Mouse (Mus musculus) hindbrain, embryonic 10.5 days (tissue): ENCODE measurements around the gene Ccnd1. TPM values are rescaled to one million over a fixed set of nuclear protein-coding genes. Genes with fewer than 3 reads are reported as not detected.

Source experiments
- DNase-seq: peaks from one replicate; pipeline ENCODE4 v3.0.0-alpha.2; 2017; ENCODE audit warnings: low spot score
- H3K27ac ChIP-seq: fragments of 300-500 bp; sonication (generic); 2 replicates; pipeline ENCODE4 v1.5.1; 2016; ENCODE audit warnings: mild to moderate bottlenecking, moderate library complexity
- H3K27me3 ChIP-seq: fragments of 300-500 bp; sonication (generic); 2 replicates; pipeline ENCODE4 v1.6.1; 2016; ENCODE audit warnings: mild to moderate bottlenecking; ENCODE audit not compliant: poor library complexity, insufficient read depth, severe bottlenecking
- H3K36me3 ChIP-seq: fragments of 300-500 bp; sonication (generic); 2 replicates; pipeline ENCODE4 v1.6.1; 2016; ENCODE audit warnings: mild to moderate bottlenecking, moderate library complexity
- H3K4me1 ChIP-seq: fragments of 300-500 bp; sonication (generic); replicated peaks from 2 replicates; pipeline ENCODE4 v1.6.1; 2016; ENCODE audit warnings: mild to moderate bottlenecking
- H3K4me3 ChIP-seq: fragments of 300-500 bp; sonication (generic); 2 replicates; pipeline ENCODE4 v1.5.1; 2016; ENCODE audit warnings: mild to moderate bottlenecking, moderate library complexity
- H3K9me3 ChIP-seq: fragments of 300-500 bp; sonication (generic); 2 replicates; pipeline ENCODE4 v1.6.1; 2016; ENCODE audit warnings: mild to moderate bottlenecking, moderate library complexity
- WGBS: fragments of 180-500 bp; shearing (Covaris S2); methylation state at CpG from one replicate; pipeline ENCODE4 v1.1.7; 2016; 5-methylcytosine and 5-hydroxymethylcytosine counted together
- polyA plus RNA-seq: library from polyadenylated mRNA; unstranded; fragments of >200 nt; fragmentation: Nextera tagmentation; extraction: Ambion mirVana; gene quantifications from 2 replicates; pipeline ENCODE4 v1.2.1, GENCODE M21; 2016

Ccnd1 gene
- polyA plus RNA-seq, 1 experiment from 2014 or later: 166 TPM

DNA sequence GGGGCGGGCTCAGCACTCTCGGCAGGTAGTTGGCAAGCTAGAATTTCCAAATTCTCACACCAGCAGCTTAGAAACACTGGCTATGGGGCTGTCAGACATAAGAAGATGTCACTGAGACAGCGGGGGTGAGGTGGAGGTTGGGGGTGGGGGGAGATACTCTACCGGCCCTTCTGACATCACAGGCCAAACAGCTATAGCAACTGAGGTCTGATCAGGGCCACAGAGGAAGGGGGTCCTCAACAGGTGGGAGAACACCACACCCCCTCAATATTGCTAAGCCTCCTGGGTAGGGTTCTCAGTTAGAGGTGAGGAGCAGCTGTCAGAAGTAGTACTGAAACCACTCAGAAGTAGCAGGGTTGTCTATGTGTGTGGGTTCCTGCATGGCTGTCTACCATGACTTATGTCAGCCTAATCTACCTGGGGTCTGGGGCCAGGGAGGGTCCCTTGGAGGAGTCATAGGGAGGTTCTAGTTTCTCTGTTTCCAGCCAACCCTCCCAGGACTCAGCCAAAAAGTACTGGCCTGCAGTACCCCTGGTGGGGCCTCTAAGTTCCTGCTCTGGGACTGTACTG, 3.3 kb downstream of the Ccnd1 start:
- Histone ChIP-seq H3K27me3 (peaks cover 8% of the 10 kb centered on the region), H3K27ac (peak overlapping the region; percentile 97; the same call in 1 of the 2 replicates), H3K4me3 (peak overlapping the region; percentile 86), H3K4me1 (peaks cover 78% of the 10 kb centered on the region), H3K9me3 (no peaks in the 10 kb centered on the region), H3K36me3 (peaks cover 66% of the 10 kb centered on the region)
- no peak for DNase-seq
- 90% methylated on average over 4 of the region's 4 CpGs for WGBS

GRCm38 (mm10) chr7:144935563-144935962, 4.2 kb downstream of the Ccnd1 start:
- H3K9me3 ChIP-seq: no peaks in the 10 kb centered on the region
- H3K4me1 ChIP-seq: peaks cover 69% of the 10 kb centered on the region
- H3K27ac ChIP-seq: peak overlapping the region; percentile 54
- H3K36me3 ChIP-seq: peaks cover 69% of the 10 kb centered on the region
- H3K4me3 ChIP-seq: no peak overlapping the region
- peak; percentile 41 for DNase-seq
- H3K27me3 ChIP-seq: peaks cover 5% of the 10 kb centered on the region; the same call in 1 of the 2 replicates
- 63% methylated on average over 5 of the region's 5 CpGs for WGBS

DNA sequence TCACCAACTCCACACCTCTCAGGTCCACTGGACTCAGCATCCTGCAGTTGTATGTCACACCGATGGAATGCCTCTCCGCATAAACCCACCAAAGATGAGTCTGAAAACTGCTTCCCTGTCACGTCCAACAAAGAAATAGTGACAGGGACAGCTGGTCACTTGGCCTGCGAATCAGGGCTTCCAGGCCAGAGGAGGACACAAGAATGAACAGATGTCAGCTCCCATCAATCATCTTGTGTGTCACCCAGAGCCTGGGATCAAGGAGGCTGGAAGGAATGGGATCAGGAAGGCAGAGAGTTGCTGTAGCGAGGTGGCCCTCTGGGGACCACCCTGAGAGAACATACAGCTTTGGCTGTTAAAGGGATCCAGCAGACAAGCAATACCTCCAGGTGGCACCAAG, 4.8 kb downstream of the Ccnd1 start:
- Histone ChIP-seq H3K27me3 (peaks cover 3% of the 10 kb centered on the region; the same call in 1 of the 2 replicates), H3K4me3 (no peak overlapping the region), H3K9me3 (no peaks in the 10 kb centered on the region), H3K36me3 (peaks cover 75% of the 10 kb centered on the region), H3K27ac (0 out of 2 replicates have a peak overlapping the region, but pooled peaks have one; percentile 14), H3K4me1 (peaks cover 63% of the 10 kb centered on the region)
- DNase-seq: no peak
- WGBS: 68% methylated on average over 5 of the region's 5 CpGs

- DNase-seq: no peak
- Histone ChIP-seq H3K4me3 (no peak overlapping the region), H3K4me1 (peaks cover 54% of the 10 kb centered on the region), H3K36me3 (peaks cover 86% of the 10 kb centered on the region), H3K27ac (no peak overlapping the region), H3K9me3 (no peaks in the 10 kb centered on the region), H3K27me3 (no peaks in the 10 kb centered on the region; the same call in 1 of the 2 replicates)
- 95% methylated on average over 8 of the region's 8 CpGs for WGBS
Observed at GRCm38 (mm10) chr7:144933796-144934195, 5.9 kb downstream of the Ccnd1 start.

- Histone ChIP-seq H3K27ac (no peak overlapping the region), H3K27me3 (no peaks in the 10 kb centered on the region; the same call in 1 of the 2 replicates), H3K4me3 (no peak overlapping the region), H3K9me3 (no peaks in the 10 kb centered on the region), H3K4me1 (peaks cover 52% of the 10 kb centered on the region), H3K36me3 (peaks cover 88% of the 10 kb centered on the region)
- 90% methylated on average over 3 of the region's 3 CpGs for WGBS
- DNase-seq: no peak
Observed at GRCm38 (mm10) chr7:144933336-144933735, 6.4 kb downstream of the Ccnd1 start.

GRCm38 (mm10) chr7:144932389-144932937, 7.3 kb downstream of the Ccnd1 start:
- peaks cover 83% of the 10 kb centered on the region for H3K36me3 ChIP-seq
- no peak for DNase-seq
- peaks cover 47% of the 10 kb centered on the region for H3K4me1 ChIP-seq
- WGBS: 79% methylated on average over 18 of the region's 18 CpGs
- no peaks in the 10 kb centered on the region for H3K9me3 ChIP-seq
- no peak overlapping the region for H3K4me3 ChIP-seq
- H3K27ac ChIP-seq: peak overlapping the region; percentile 50; the same call in 1 of the 2 replicates
- no peaks in the 10 kb centered on the region for H3K27me3 ChIP-seq

- Histone ChIP-seq H3K9me3 (no peaks in the 10 kb centered on the region), H3K4me1 (peaks cover 48% of the 10 kb centered on the region), H3K36me3 (peaks cover 81% of the 10 kb centered on the region), H3K4me3 (no peak overlapping the region), H3K27me3 (no peaks in the 10 kb centered on the region), H3K27ac (no peak overlapping the region)
- DNase-seq: peak; percentile 61
- 17% methylated on average over 3 of the region's 3 CpGs for WGBS
Observed at GRCm38 (mm10) chr7:144931778-144932177, 7.9 kb downstream of the Ccnd1 start.

DNA sequence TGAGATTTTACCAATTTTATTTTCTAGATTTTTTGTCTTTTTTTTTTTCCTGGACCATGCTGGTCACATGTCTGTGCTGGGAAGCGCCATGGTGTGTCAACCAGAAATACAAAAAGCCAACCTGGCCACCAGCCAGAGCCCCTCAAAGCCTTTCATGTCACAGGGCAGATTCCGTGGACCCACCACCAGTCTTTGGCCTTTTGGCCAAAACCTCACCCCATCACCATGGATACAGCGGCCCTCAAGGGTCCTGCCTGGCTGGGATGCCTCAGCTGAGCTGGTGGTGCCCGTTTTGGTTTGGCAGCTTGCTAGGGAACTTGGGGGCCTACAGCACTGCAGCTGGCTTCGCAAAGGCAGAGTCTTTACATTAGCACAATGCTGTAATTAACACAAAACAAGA, 9.8 kb downstream of the Ccnd1 start:
- peaks cover 30% of the 10 kb centered on the region for H3K4me1 ChIP-seq
- no peaks in the 10 kb centered on the region for H3K9me3 ChIP-seq
- H3K36me3 ChIP-seq: peaks cover 63% of the 10 kb centered on the region
- H3K4me3 ChIP-seq: no peak overlapping the region
- 72% methylated on average over 5 of the region's 5 CpGs for WGBS
- H3K27ac ChIP-seq: no peak overlapping the region
- H3K27me3 ChIP-seq: no peaks in the 10 kb centered on the region
- DNase-seq: no peak

DNA sequence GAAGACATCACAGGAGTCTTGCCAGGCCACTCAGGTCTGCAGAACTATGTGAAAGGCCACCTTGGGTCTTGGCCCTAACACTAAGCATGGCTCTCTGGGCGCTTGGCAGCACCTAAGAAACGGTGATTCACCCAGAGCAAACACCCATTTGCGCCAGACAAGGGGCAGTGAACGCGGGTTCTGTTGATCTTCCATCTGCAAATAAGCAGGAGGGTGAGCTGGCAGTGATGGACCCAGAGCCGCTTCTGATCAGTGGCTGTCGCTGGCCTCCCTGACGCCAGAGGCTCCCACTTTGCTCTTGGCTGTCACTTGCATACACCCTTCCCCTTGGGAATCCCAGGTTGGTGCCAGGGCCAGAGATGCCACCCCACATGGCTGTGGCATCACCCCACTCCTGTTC, 10.2 kb downstream of the Ccnd1 start:
- Histone ChIP-seq H3K27me3 (no peaks in the 10 kb centered on the region), H3K4me3 (no peak overlapping the region), H3K9me3 (no peaks in the 10 kb centered on the region), H3K4me1 (peaks cover 26% of the 10 kb centered on the region; the same call in 1 of the 2 replicates), H3K36me3 (peaks cover 60% of the 10 kb centered on the region), H3K27ac (no peak overlapping the region)
- DNase-seq: no peak
- 84% methylated on average over 8 of the region's 8 CpGs for WGBS

DNA sequence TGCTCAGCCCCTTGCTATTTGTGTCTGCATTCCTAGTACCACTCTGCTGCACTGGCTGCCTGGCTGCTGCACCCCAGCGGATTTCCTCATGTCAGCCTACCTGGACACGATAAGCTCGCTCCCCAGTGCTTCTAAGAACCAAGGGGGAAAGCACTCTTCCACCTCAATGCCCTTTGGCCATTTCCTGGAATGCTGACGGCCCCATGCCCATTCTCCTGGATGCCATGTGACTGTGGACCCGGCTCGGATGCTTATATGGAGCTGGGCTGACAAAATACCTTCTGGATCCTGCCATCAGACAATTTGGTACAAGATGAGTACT, 10.9 kb downstream of the Ccnd1 start:
- H3K27ac ChIP-seq: no peak overlapping the region
- H3K4me3 ChIP-seq: no peak overlapping the region
- WGBS: 86% methylated on average over 6 of the region's 6 CpGs
- H3K4me1 ChIP-seq: peaks cover 19% of the 10 kb centered on the region; the same call in 1 of the 2 replicates
- H3K27me3 ChIP-seq: no peaks in the 10 kb centered on the region
- DNase-seq: no peak
- H3K9me3 ChIP-seq: no peaks in the 10 kb centered on the region
- H3K36me3 ChIP-seq: peaks cover 60% of the 10 kb centered on the region

GRCm38 (mm10) chr7:144928009-144928888, 11.5 kb downstream of the Ccnd1 start:
- Histone ChIP-seq H3K9me3 (no peaks in the 10 kb centered on the region), H3K27me3 (no peaks in the 10 kb centered on the region), H3K4me3 (no peak overlapping the region), H3K27ac (no peak overlapping the region), H3K36me3 (peaks cover 59% of the 10 kb centered on the region), H3K4me1 (peaks cover 17% of the 10 kb centered on the region; the same call in 1 of the 2 replicates)
- DNase-seq: no peak
- 75% methylated on average over 4 of the region's 4 CpGs for WGBS

GRCm38 (mm10) chr7:144927591-144927990, 12.1 kb downstream of the Ccnd1 start:
- DNase-seq: no peak

GRCm38 (mm10) chr7:144918823-144919222, 20.9 kb downstream of the Ccnd1 start:
- no peaks in the 10 kb centered on the region for H3K9me3 ChIP-seq
- H3K4me3 ChIP-seq: no peak overlapping the region
- WGBS: 88% methylated on average over 1 of the region's 1 CpGs
- no peak overlapping the region for H3K27ac ChIP-seq
- H3K36me3 ChIP-seq: peaks cover 61% of the 10 kb centered on the region
- DNase-seq: no peak
- H3K4me1 ChIP-seq: peaks cover 15% of the 10 kb centered on the region
- H3K27me3 ChIP-seq: no peaks in the 10 kb centered on the region

More at GRCm38 (mm10) chr7:144927591-144927990, 12.1 kb downstream of the Ccnd1 start:
- H3K4me3 ChIP-seq: no peak overlapping the region
- H3K27ac ChIP-seq: no peak overlapping the region
- 72% methylated on average over 2 of the region's 2 CpGs for WGBS
- no peaks in the 10 kb centered on the region for H3K9me3 ChIP-seq
- no peaks in the 10 kb centered on the region for H3K27me3 ChIP-seq
- peaks cover 14% of the 10 kb centered on the region; the same call in 1 of the 2 replicates for H3K4me1 ChIP-seq
- H3K36me3 ChIP-seq: peaks cover 56% of the 10 kb centered on the region
